In the genomic region with DNA sequence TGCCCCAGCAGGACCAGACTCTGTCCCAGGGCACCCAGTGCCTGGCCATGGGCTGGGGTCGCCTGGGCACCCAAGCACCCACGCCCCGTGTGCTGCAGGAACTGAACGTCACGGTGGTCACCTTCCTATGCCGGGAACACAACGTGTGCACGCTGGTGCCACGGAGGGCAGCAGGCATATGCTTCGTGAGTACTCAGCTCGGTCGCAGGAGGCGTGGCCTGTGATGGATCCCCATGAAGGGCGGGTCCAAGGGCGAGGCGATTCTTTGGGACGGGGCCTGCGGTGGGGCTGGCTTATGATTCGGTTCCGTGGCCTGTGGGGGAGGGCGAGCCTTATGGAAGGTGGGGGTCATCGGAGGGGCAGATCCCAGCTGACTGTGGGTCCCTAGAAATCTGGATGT, we compare ENCODE assay signal across 8 mouse cellular contexts. TPM values are rescaled to one million over a fixed set of nuclear protein-coding genes. Genes with fewer than 3 reads are reported as not detected.
DNase-seq lines count a peak whose midpoint lies in the region; ATAC-seq lines count a peak whose summit lies in the region.

No protein-coding gene starts in this region.

- H3K36me3 ChIP-seq in heart, embryonic 15.5 days: no peaks in the 10 kb centered on the region
- no peaks in the 10 kb centered on the region for H3K36me3 ChIP-seq in liver, embryonic 12.5 days
- no peaks in the 10 kb centered on the region for H3K36me3 ChIP-seq in stomach, embryonic 14.5 days (ENCODE audit: control insufficient read depth, insufficient read depth, low read length)

- ATAC-seq in heart, embryonic 15.5 days (replicated peaks; ENCODE audit: insufficient number of reproducible peaks, insufficient read depth, low FRiP score, low read depth): no peak
- ATAC-seq in liver, embryonic 12.5 days: peak; percentile 61
- peak; percentile 37; the same call in 1 of the 2 replicates for ATAC-seq in stomach, embryonic 14.5 days (ENCODE audit: insufficient number of reproducible peaks, insufficient read depth, low FRiP score, low read depth)
- ATAC-seq in frontal cortex, adult (ENCODE audit: low TSS enrichment): no peak

- no peak overlapping the region for H3K27ac ChIP-seq in heart, embryonic 15.5 days
- H3K27ac ChIP-seq in liver, embryonic 12.5 days: 0 out of 2 replicates have a peak overlapping the region, but pooled peaks have one; percentile 32
- H3K27ac ChIP-seq in stomach, embryonic 14.5 days (ENCODE audit: low read length): no peak overlapping the region

- no peaks in the 10 kb centered on the region for H3K9me3 ChIP-seq in heart, embryonic 15.5 days (replicated peaks)
- H3K9me3 ChIP-seq in liver, embryonic 12.5 days (replicated peaks): no peaks in the 10 kb centered on the region
- H3K9me3 ChIP-seq in stomach, embryonic 14.5 days (ENCODE audit: control insufficient read depth, low read depth, low read length): no peaks in the 10 kb centered on the region

- H3K4me2 ChIP-seq in heart, embryonic 15.5 days: peak overlapping the region; percentile 54
- peak overlapping the region; percentile 68 for H3K4me2 ChIP-seq in liver, embryonic 12.5 days
- peak overlapping the region; percentile 37 for H3K4me2 ChIP-seq in stomach, embryonic 14.5 days (replicated peaks; ENCODE audit: low read depth, low read length)

- H3K9ac ChIP-seq in heart, embryonic 15.5 days: peak overlapping the region; percentile 7; the same call in 1 of the 2 replicates
- peak overlapping the region; percentile 55 for H3K9ac ChIP-seq in liver, embryonic 12.5 days
- H3K9ac ChIP-seq in stomach, embryonic 14.5 days (replicated peaks; ENCODE audit: low read depth, low read length): no peak overlapping the region

- H3K4me1 ChIP-seq in heart, embryonic 15.5 days (replicated peaks): peaks cover 35% of the 10 kb centered on the region
- peaks cover 65% of the 10 kb centered on the region for H3K4me1 ChIP-seq in liver, embryonic 12.5 days
- peaks cover 19% of the 10 kb centered on the region for H3K4me1 ChIP-seq in stomach, embryonic 14.5 days (ENCODE audit: control insufficient read depth, insufficient read depth, low read length)

- H3K27me3 ChIP-seq in heart, embryonic 15.5 days: peaks cover 12% of the 10 kb centered on the region
- H3K27me3 ChIP-seq in liver, embryonic 12.5 days (replicated peaks): peaks cover 21% of the 10 kb centered on the region
- no peaks in the 10 kb centered on the region for H3K27me3 ChIP-seq in stomach, embryonic 14.5 days (ENCODE audit: control insufficient read depth, insufficient read depth, low read length)

- WGBS in heart, embryonic 15.5 days: 5% methylated on average over 22 of the region's 22 CpGs
- WGBS in liver, embryonic 12.5 days (ENCODE audit: insufficient replicate concordance): 3% methylated on average over 22 of the region's 22 CpGs
- 8% methylated on average over 22 of the region's 22 CpGs for WGBS in stomach, embryonic 14.5 days

- DNase-seq in testis, postnatal 10 days (ENCODE audit: low spot score): peak; percentile 74
- DNase-seq in testis, postnatal 14 days (ENCODE audit: low spot score): no peak
- no peak for DNase-seq in right cerebral cortex, postnatal 4 days
- no peak for DNase-seq in urinary bladder, adult 2 months (ENCODE audit: low spot score)

- peak overlapping the region; percentile 18 for H3K4me3 ChIP-seq in heart, embryonic 15.5 days
- peak overlapping the region; percentile 38 for H3K4me3 ChIP-seq in liver, embryonic 12.5 days
- H3K4me3 ChIP-seq in stomach, embryonic 14.5 days (ENCODE audit: low read depth, low read length): no peak overlapping the region

RNA-seq across cellular contexts. Expression of gene Elane, which starts 4.1 kb away (rescaled TPM):
- 0.25 and 2.0 TPM in 2 replicates for polyA plus RNA-seq in heart, embryonic 15.5 days (2015; fragmentation: Nextera tagmentation; extraction: Ambion mirVana)
- 12.1 and 15.4 TPM in 2 replicates for polyA plus RNA-seq in liver, embryonic 12.5 days (2016; fragmentation: Nextera tagmentation; extraction: Ambion mirVana)
- polyA plus RNA-seq in stomach, embryonic 14.5 days (2014; fragmentation: Nextera tagmentation; extraction: Ambion mirVana): 0.88 and 3.3 TPM in 2 replicates
- 0.19 TPM in 1 of 2 replicates, not detected in the other for polyA plus RNA-seq in urinary bladder, adult 2 months (2012; rRNA removed)

RNA-seq across cellular contexts. Expression of gene Plppr3, which starts 7.5 kb away (rescaled TPM):
- 8.6 and 15.3 TPM in 2 replicates for polyA plus RNA-seq in heart, embryonic 15.5 days (2015; fragmentation: Nextera tagmentation; extraction: Ambion mirVana)
- polyA plus RNA-seq in liver, embryonic 12.5 days (2016; fragmentation: Nextera tagmentation; extraction: Ambion mirVana): 8.2 and 10.0 TPM in 2 replicates
- 41.3 and 51.7 TPM in 2 replicates for polyA plus RNA-seq in stomach, embryonic 14.5 days (2014; fragmentation: Nextera tagmentation; extraction: Ambion mirVana)
- polyA plus RNA-seq in urinary bladder, adult 2 months (2012; rRNA removed): 1.8 TPM in 2 replicates

RNA-seq across cellular contexts. Expression of gene Prtn3, which starts 7.7 kb away (rescaled TPM):
- 1.1 and 3.0 TPM in 2 replicates for polyA plus RNA-seq in heart, embryonic 15.5 days (2015; fragmentation: Nextera tagmentation; extraction: Ambion mirVana)
- polyA plus RNA-seq in liver, embryonic 12.5 days (2016; fragmentation: Nextera tagmentation; extraction: Ambion mirVana): 38.4 and 38.6 TPM in 2 replicates
- 2.9 and 5.6 TPM in 2 replicates for polyA plus RNA-seq in stomach, embryonic 14.5 days (2014; fragmentation: Nextera tagmentation; extraction: Ambion mirVana)
- polyA plus RNA-seq in urinary bladder, adult 2 months (2012; rRNA removed): 0.62 and 1.0 TPM in 2 replicates

RNA-seq across cellular contexts. Expression of gene Cfd, which starts 8.7 kb away (rescaled TPM):
- polyA plus RNA-seq in heart, embryonic 15.5 days (2015; fragmentation: Nextera tagmentation; extraction: Ambion mirVana): not detected in 2 replicates
- not detected in 2 replicates for polyA plus RNA-seq in liver, embryonic 12.5 days (2016; fragmentation: Nextera tagmentation; extraction: Ambion mirVana)
- not detected in 2 replicates for polyA plus RNA-seq in stomach, embryonic 14.5 days (2014; fragmentation: Nextera tagmentation; extraction: Ambion mirVana)
- polyA plus RNA-seq in urinary bladder, adult 2 months (2012; rRNA removed): 564 and 1,194 TPM in 2 replicates

RNA-seq across cellular contexts. Expression of gene Med16, which starts 26.7 kb away (rescaled TPM):
- 34.8 and 45.7 TPM in 2 replicates for polyA plus RNA-seq in heart, embryonic 15.5 days (2015; fragmentation: Nextera tagmentation; extraction: Ambion mirVana)
- polyA plus RNA-seq in liver, embryonic 12.5 days (2016; fragmentation: Nextera tagmentation; extraction: Ambion mirVana): 26.6 and 27.4 TPM in 2 replicates
- polyA plus RNA-seq in stomach, embryonic 14.5 days (2014; fragmentation: Nextera tagmentation; extraction: Ambion mirVana): 43.4 and 46.4 TPM in 2 replicates
- 31.7 and 40.9 TPM in 2 replicates for polyA plus RNA-seq in urinary bladder, adult 2 months (2012; rRNA removed)

Comparison
In these comparisons a context has a peak if more than half of its experiments do, and no peak if none do; other contexts are left out.
1. ATAC-seq: peak in liver, embryonic 12.5 days (single experiment) and stomach, embryonic 14.5 days (single experiment); none in heart, embryonic 15.5 days (single experiment) and frontal cortex, adult (single experiment).
2. Peak in every context shown above with its lines, with median percentiles within 50 percentile points of each other: H3K4me2 ChIP-seq.